Mouse (Mus musculus) testis, postnatal 10 days (tissue): ENCODE results near the gene Olfr672.
"Not testable (repeated sequence)": the region's sequence is repeated elsewhere in the genome, so short reads cannot be mapped to it uniquely, and the experiment has no call there.

Experiments used
- DNase-seq: peaks from one replicate; pipeline ENCODE4 v3.0.0; 2021; ENCODE audit warnings: low spot score

Gene Olfr672

GRCm38 (mm10) chr7:105001929-105002328 lies at the start of gene Olfr672:
Gene Olfr672, minus strand, starts transcription at chr7:105002029.
- no peak for DNase-seq

- DNase-seq: not testable (repeated sequence)
Observed at GRCm38 (mm10) chr7:105033836-105034235, 32.0 kb upstream of the Olfr672 start.

GRCm38 (mm10) chr7:105032398-105032797 lies 30.6 kb upstream of the Olfr672 start, which contains the start of gene Olfr676:
Gene Olfr676, plus strand, starts transcription at chr7:105032698.
- no peak for DNase-seq

- no peak for DNase-seq
Observed at GRCm38 (mm10) chr7:105028360-105028759, 26.5 kb upstream of the Olfr672 start, which contains the start of gene Olfr675. Gene Olfr675, minus strand, starts transcription at chr7:105028460.

GRCm38 (mm10) chr7:105022530-105022929 lies 20.7 kb upstream of the Olfr672 start:
- no peak for DNase-seq

- DNase-seq: no peak
Observed at GRCm38 (mm10) chr7:104979026-104979425, 22.8 kb downstream of the Olfr672 start, which contains the start of gene Olfr671. Gene Olfr671, minus strand, starts transcription at chr7:104979126.

- not testable (repeated sequence) for DNase-seq
Observed at GRCm38 (mm10) chr7:104972507-104972906, 29.3 kb downstream of the Olfr672 start.

- no peak for DNase-seq
Observed at GRCm38 (mm10) chr7:104962520-104962919, 39.3 kb downstream of the Olfr672 start, which contains the start of gene Olfr670. Gene Olfr670, minus strand, starts transcription at chr7:104962620.

GRCm38 (mm10) chr7:104950234-104950633 lies 51.6 kb downstream of the Olfr672 start:
- not testable (repeated sequence) for DNase-seq
